ENCODE assay signal across 11 mouse cellular contexts in the genomic region with DNA sequence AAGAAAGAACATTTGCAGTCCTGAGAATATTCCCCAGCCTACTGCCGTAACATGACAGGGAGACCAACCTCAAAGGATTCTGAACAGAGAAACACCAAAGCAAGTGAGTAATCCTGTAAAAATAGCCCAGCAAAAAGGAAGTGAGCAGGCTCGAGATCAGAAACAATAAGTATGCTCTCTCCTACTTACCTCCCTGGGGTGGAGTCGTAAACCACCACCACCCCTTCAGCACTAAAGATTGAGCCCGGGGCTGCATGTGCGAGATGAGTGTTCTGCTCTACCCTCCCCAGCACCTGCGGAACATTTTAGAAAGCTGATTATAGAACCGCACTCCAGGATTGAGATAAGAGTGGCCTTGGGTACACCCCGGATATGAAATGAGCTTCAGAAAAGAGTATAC.
DNase-seq lines count a peak whose midpoint lies in the region; ATAC-seq and TF ChIP-seq lines count a peak whose summit lies in the region.
"Had no signal": no experiment of that assay in that cellular context is flagged by ENCODE, and none has a peak within 500 bp of the region (broad histone marks: within the 10 kb centered on the region; RNA-seq: fewer than 3 reads in every experiment).

No protein-coding gene starts in this region.

- DNase-seq in cerebellum, adult 2 months: no peak
- no peak for DNase-seq in cerebellum, postnatal 36 days
- no peak for DNase-seq in midbrain, postnatal 0 days (ENCODE audit: low spot score)
- DNase-seq in induced T-regulatory cell, adult 2 months (ENCODE audit: low read depth): peak; percentile 90
- DNase-seq in cerebellum, adult 9-10 months: no peak
- DNase-seq: adrenal gland, postnatal 25 days had no signal

- 91% methylated on average over 8 of the region's 8 CpGs for WGBS in cerebellum, adult 2 months
- 89% methylated on average over 8 of the region's 8 CpGs for WGBS in midbrain, embryonic 16.5 days
- WGBS in midbrain, postnatal 0 days: 87% methylated on average over 8 of the region's 8 CpGs
- 66% methylated on average over 8 of the region's 8 CpGs for WGBS in stomach, embryonic 15.5 days

- H3K4me1 ChIP-seq in cerebellum, adult 2 months (ENCODE audit: control insufficient read depth, insufficient read depth, low read length): no peaks in the 10 kb centered on the region
- H3K4me1 ChIP-seq in midbrain, embryonic 16.5 days (ENCODE audit: control insufficient read depth, insufficient read depth, low read length): no peaks in the 10 kb centered on the region
- no peaks in the 10 kb centered on the region for H3K4me1 ChIP-seq in midbrain, postnatal 0 days (ENCODE audit: insufficient read depth, low read length)
- no peaks in the 10 kb centered on the region for H3K4me1 ChIP-seq in stomach, embryonic 15.5 days
- H3K4me1 ChIP-seq: forebrain, embryonic 13.5 days; kidney, embryonic 15.5 days had no signal

- no peak for TF ChIP-seq POLR2A in cerebellum, adult 2 months (IDR thresholded peaks at IDR 0.05; ENCODE audit: borderline replicate concordance, insufficient read depth, low read length)

- H3K9ac ChIP-seq in midbrain, embryonic 16.5 days (ENCODE audit: low read depth, low read length): no peak overlapping the region
- no peak overlapping the region for H3K9ac ChIP-seq in midbrain, postnatal 0 days (replicated peaks; ENCODE audit: low read length, poor library complexity, severe bottlenecking)
- H3K9ac ChIP-seq in stomach, embryonic 15.5 days: no peak overlapping the region
- H3K9ac ChIP-seq: forebrain, embryonic 13.5 days; kidney, embryonic 15.5 days had no signal

- no peak for TF ChIP-seq CTCF in cerebellum, adult 2 months (IDR thresholded peaks at IDR 0.05; ENCODE audit: borderline replicate concordance, insufficient read depth, low read depth, low read length)
- TF ChIP-seq CTCF in midbrain, postnatal 0 days (IDR thresholded peaks at IDR 0.05): no peak

- H3K36me3 ChIP-seq in midbrain, embryonic 16.5 days (ENCODE audit: control insufficient read depth, insufficient read depth, low read length): peaks cover 28% of the 10 kb centered on the region
- H3K36me3 ChIP-seq in midbrain, postnatal 0 days (ENCODE audit: insufficient read depth, low read length): peaks cover 55% of the 10 kb centered on the region
- peaks cover 30% of the 10 kb centered on the region for H3K36me3 ChIP-seq in stomach, embryonic 15.5 days

- no peaks in the 10 kb centered on the region for H3K9me3 ChIP-seq in midbrain, embryonic 16.5 days (replicated peaks; ENCODE audit: control insufficient read depth, low read length, poor library complexity, severe bottlenecking)
- no peaks in the 10 kb centered on the region for H3K9me3 ChIP-seq in midbrain, postnatal 0 days (ENCODE audit: low read length)
- no peaks in the 10 kb centered on the region for H3K9me3 ChIP-seq in stomach, embryonic 15.5 days
- H3K9me3 ChIP-seq: forebrain, embryonic 13.5 days; kidney, embryonic 15.5 days had no signal

- no peaks in the 10 kb centered on the region for H3K27me3 ChIP-seq in cerebellum, adult 2 months (ENCODE audit: control insufficient read depth, insufficient read depth, low read length)
- H3K27me3 ChIP-seq in midbrain, embryonic 16.5 days (ENCODE audit: control insufficient read depth, insufficient read depth, low read depth, low read length): no peaks in the 10 kb centered on the region
- no peaks in the 10 kb centered on the region for H3K27me3 ChIP-seq in midbrain, postnatal 0 days (ENCODE audit: insufficient read depth, low read length)
- no peaks in the 10 kb centered on the region for H3K27me3 ChIP-seq in stomach, embryonic 15.5 days (replicated peaks)
- H3K27me3 ChIP-seq: forebrain, embryonic 13.5 days; kidney, embryonic 15.5 days had no signal

- H3K4me2 ChIP-seq in midbrain, embryonic 16.5 days (ENCODE audit: low read length): no peak overlapping the region
- H3K4me2 ChIP-seq in midbrain, postnatal 0 days (ENCODE audit: low read depth, low read length, poor library complexity, severe bottlenecking): no peak overlapping the region
- H3K4me2 ChIP-seq in stomach, embryonic 15.5 days: no peak overlapping the region
- H3K4me2 ChIP-seq: forebrain, embryonic 13.5 days; kidney, embryonic 15.5 days had no signal

- H3K4me3 ChIP-seq in cerebellum, adult 2 months (replicated peaks; ENCODE audit: insufficient read depth, low read depth, low read length): no peak overlapping the region
- H3K4me3 ChIP-seq in midbrain, embryonic 16.5 days (ENCODE audit: low read depth, low read length): no peak overlapping the region
- no peak overlapping the region for H3K4me3 ChIP-seq in midbrain, postnatal 0 days (ENCODE audit: low read depth, low read length)
- H3K4me3 ChIP-seq in stomach, embryonic 15.5 days (replicated peaks): no peak overlapping the region
- H3K4me3 ChIP-seq: forebrain, embryonic 13.5 days; kidney, embryonic 15.5 days had no signal

- no peak for ATAC-seq in midbrain, embryonic 16.5 days
- ATAC-seq in midbrain, postnatal 0 days (ENCODE audit: low FRiP score): no peak
- no peak for ATAC-seq in stomach, embryonic 15.5 days (ENCODE audit: insufficient read depth, low FRiP score, low read depth)
- no peak; the same call in 1 of the 2 replicates for ATAC-seq in granulocyte monocyte progenitor cell, adult 5-6 weeks (replicated peaks; ENCODE audit: poor library complexity, severe bottlenecking)
- ATAC-seq: forebrain, embryonic 13.5 days had no signal

- 0 out of 2 replicates have a peak overlapping the region, but pooled peaks have one; percentile 5 for H3K27ac ChIP-seq in cerebellum, adult 2 months (ENCODE audit: insufficient read depth, low read length)
- H3K27ac ChIP-seq in midbrain, embryonic 16.5 days (ENCODE audit: low read length): 0 out of 2 replicates have a peak overlapping the region, but pooled peaks have one; percentile 10
- H3K27ac ChIP-seq in midbrain, postnatal 0 days (ENCODE audit: low read depth, low read length): no peak overlapping the region
- H3K27ac ChIP-seq in stomach, embryonic 15.5 days: 0 out of 2 replicates have a peak overlapping the region, but pooled peaks have one; percentile 37
- H3K27ac ChIP-seq: forebrain, embryonic 13.5 days; kidney, embryonic 15.5 days had no signal
